Mouse (Mus musculus) neural tube, embryonic 11.5 days (tissue): Measurements from ENCODE around the gene BC067074. TPM values are rescaled to one million over a fixed set of nuclear protein-coding genes. Genes with fewer than 3 reads are reported as not detected.

Experiments
- ATAC-seq: fragments of 200-750 bp; cut with Nextera tagmentation; 2 replicates; pipeline ENCODE4 v1.8.0; 2017; ENCODE audit warnings: moderate number of reproducible peaks, mild to moderate bottlenecking, moderate TSS enrichment, moderate library complexity; ENCODE audit not compliant: insufficient read depth, low FRiP score, low TSS enrichment
- DNase-seq: peaks from one replicate; pipeline ENCODE4 v3.0.0-alpha.2; 2015; ENCODE audit warnings: low spot score
- H3K27ac ChIP-seq: fragments of 300-500 bp; sonication (generic); 2 replicates; pipeline ENCODE4 v1.5.1; 2014; ENCODE audit warnings: low read depth, mild to moderate bottlenecking, low read length
- H3K27me3 ChIP-seq: fragments of 300-500 bp; sonication (generic); 2 replicates; pipeline ENCODE4 v1.6.1; 2014; ENCODE audit warnings: mild to moderate bottlenecking, low read length, mixed read lengths; ENCODE audit not compliant: control insufficient read depth, insufficient read depth
- H3K36me3 ChIP-seq: fragments of 300-500 bp; sonication (generic); 2 replicates; pipeline ENCODE4 v1.6.1; 2014; ENCODE audit warnings: mild to moderate bottlenecking, low read length, moderate library complexity, mixed read lengths; ENCODE audit not compliant: control insufficient read depth, insufficient read depth
- H3K4me1 ChIP-seq: fragments of 300-500 bp; sonication (generic); 2 replicates; pipeline ENCODE4 v1.6.1; 2014; ENCODE audit warnings: low read length, mixed read lengths; ENCODE audit not compliant: control insufficient read depth, insufficient read depth
- H3K4me2 ChIP-seq: fragments of 300-500 bp; sonication (generic); 2 replicates; pipeline ENCODE4 v1.6.1; 2014; ENCODE audit warnings: low read depth, mild to moderate bottlenecking, moderate library complexity
- H3K4me3 ChIP-seq: fragments of 300-500 bp; sonication (generic); 2 replicates; pipeline ENCODE4 v1.5.1; 2014; ENCODE audit warnings: low read depth, low read length
- H3K9ac ChIP-seq: fragments of 300-500 bp; sonication (generic); 2 replicates; pipeline ENCODE4 v1.6.1; 2014; ENCODE audit warnings: mild to moderate bottlenecking, low read length
- H3K9me3 ChIP-seq: fragments of 300-500 bp; sonication (generic); 2 replicates; pipeline ENCODE4 v1.6.1; 2016; ENCODE audit warnings: low read length; ENCODE audit not compliant: control insufficient read depth
- WGBS: fragments of 180-500 bp; shearing (Covaris S2); extraction: QIAGEN DNeasy Blood & Tissue Kit; methylation state at CpG from one replicate; pipeline ENCODE4 v1.1.7; 2014; 5-methylcytosine and 5-hydroxymethylcytosine counted together
- polyA plus RNA-seq: library from polyadenylated mRNA; unstranded; fragments of >200 nt; fragmentation: Nextera tagmentation; extraction: Ambion mirVana; gene quantifications from 2 replicates; pipeline ENCODE4 v1.2.1, GENCODE M21; 2014

Gene BC067074
- polyA plus RNA-seq, 1 experiment from 2014 or later: 2.1 TPM

DNA sequence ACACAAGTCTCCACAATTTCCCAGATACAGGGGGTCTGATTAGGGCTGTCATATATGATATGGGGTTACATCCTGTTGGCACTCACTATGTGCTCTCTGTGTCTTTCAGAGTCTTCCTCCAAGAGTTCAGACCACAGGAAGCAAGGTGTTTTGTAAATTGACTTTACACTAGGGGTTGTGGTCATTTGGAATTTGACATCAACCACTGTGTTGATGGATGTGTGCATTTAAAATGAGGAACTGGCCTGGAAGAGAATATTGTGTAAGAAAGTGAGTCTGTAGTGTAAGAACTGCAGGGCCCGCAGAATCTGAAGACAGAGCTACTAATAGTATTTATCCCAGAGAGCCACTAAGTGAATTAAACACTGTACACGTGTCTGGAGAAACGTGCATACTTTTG lies 25.8 kb upstream of the BC067074 start:
- H3K4me3 ChIP-seq: no peak overlapping the region
- no peaks in the 10 kb centered on the region for H3K9me3 ChIP-seq
- H3K36me3 ChIP-seq: no peaks in the 10 kb centered on the region
- no peaks in the 10 kb centered on the region for H3K4me1 ChIP-seq
- no peaks in the 10 kb centered on the region for H3K27me3 ChIP-seq
- no peak for ATAC-seq
- WGBS: 96% methylated on average over 3 of the region's 3 CpGs
- no peak overlapping the region for H3K9ac ChIP-seq
- no peak overlapping the region for H3K27ac ChIP-seq
- no peak for DNase-seq
- H3K4me2 ChIP-seq: no peak overlapping the region

DNA sequence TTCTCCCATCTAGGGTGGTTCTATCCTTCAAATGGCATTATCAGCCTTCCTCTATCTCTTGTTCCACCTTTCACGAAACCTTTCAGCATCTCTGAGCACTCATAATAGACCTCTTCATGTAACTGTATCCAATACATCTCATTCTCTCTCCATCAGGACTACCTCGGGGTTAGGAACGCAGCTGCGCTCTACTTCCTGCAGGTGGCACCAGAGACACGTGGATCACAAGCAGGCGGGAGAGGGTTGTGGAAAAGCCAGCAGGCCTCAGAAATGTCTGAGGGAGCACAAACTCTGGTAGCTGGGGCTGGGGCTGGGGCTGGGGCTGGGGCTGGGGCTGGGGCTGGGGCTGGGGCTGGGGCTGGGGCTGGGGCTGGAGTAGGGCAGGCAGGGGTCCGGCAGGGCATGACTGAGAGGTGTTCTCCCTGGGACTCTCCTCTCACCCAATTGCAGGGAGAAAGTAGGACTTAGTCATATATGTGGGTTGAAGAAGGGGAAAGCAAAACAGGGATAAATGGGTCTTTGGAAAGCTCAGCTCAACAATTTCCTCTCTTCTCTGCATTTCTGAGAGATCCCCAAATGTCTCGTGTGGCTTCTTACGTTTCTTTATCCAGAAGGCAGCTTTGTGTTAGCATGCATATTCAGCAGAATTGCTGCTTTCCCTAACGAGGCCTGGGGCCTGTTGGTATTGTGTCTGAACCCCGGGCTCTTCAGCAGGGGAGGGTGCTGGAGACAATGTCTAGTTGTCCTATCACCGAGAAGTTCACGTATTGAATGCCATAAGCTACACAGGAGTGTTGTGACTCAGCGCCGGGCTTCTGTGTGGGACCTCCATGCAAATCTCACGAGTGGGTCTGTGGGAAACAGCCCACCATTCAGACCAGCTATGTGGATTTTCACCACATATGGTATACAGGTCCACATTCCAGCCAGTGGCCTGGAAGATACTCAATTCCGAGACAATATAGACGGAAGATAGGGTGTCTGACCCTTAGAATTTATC lies 22.9 kb upstream of the BC067074 start:
- ATAC-seq: peak; percentile 68
- no peaks in the 10 kb centered on the region for H3K4me1 ChIP-seq
- H3K27me3 ChIP-seq: no peaks in the 10 kb centered on the region
- H3K9ac ChIP-seq: no peak overlapping the region
- no peak overlapping the region for H3K27ac ChIP-seq
- no peaks in the 10 kb centered on the region for H3K9me3 ChIP-seq
- H3K4me2 ChIP-seq: no peak overlapping the region
- DNase-seq: peak; percentile 84
- H3K4me3 ChIP-seq: no peak overlapping the region
- 56% methylated on average over 18 of the region's 18 CpGs for WGBS
- H3K36me3 ChIP-seq: no peaks in the 10 kb centered on the region

DNA sequence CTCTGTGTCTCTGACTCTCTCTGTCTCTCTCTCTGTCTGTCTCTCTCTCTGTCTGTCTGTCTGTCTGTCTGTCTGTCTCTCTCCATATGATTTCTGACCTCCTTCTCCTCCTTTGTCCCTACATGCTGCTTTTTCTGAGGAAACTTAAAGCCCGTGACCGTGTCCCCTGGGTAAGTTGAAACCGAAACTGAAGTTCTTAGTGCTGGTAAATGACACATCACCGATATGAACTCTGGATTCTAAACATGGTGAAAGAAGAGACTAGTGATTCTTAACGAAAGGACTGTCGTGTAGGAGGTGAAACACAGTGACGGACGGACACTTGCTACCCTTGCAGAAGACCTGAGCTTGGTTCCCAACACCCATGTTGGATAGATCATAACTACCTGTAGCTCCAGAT lies 21.8 kb upstream of the BC067074 start:
- no peaks in the 10 kb centered on the region for H3K36me3 ChIP-seq

DNA sequence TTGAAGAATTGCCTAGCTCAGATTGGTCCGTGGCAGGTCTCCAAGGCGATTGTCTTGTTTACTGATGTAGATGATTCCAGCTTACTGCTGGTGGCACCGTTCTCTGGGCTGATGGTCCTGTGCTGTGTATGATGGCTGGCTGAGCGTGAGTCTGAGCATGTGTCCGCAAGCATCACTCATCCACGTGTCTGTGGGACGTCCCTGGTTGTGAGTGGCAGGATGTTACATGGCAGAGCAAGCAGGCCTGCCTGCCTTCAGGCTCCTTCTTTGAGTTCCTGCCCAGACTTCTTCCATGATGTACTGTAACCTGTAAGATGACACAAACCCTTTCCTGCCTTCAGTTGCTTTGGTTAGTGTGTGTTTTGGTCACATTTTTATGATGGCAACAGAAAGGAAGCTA lies 5.8 kb upstream of the BC067074 start:
- Histone ChIP-seq H3K4me1 (no peaks in the 10 kb centered on the region), H3K4me2 (no peak overlapping the region), H3K27me3 (no peaks in the 10 kb centered on the region), H3K9ac (no peak overlapping the region), H3K4me3 (no peak overlapping the region), H3K36me3 (no peaks in the 10 kb centered on the region), H3K9me3 (no peaks in the 10 kb centered on the region), H3K27ac (no peak overlapping the region)
- ATAC-seq (no peak), DNase-seq (no peak)
- 91% methylated on average over 7 of the region's 7 CpGs for WGBS

More for the DNA sequence above, 21.8 kb upstream of the BC067074 start:
- Histone ChIP-seq H3K4me1 (no peaks in the 10 kb centered on the region), H3K9ac (no peak overlapping the region), H3K9me3 (no peaks in the 10 kb centered on the region), H3K4me3 (no peak overlapping the region), H3K4me2 (no peak overlapping the region), H3K27ac (no peak overlapping the region), H3K27me3 (no peaks in the 10 kb centered on the region)
- DNase-seq (no peak), ATAC-seq (no peak)
- WGBS: 88% methylated on average over 8 of the region's 8 CpGs

DNA sequence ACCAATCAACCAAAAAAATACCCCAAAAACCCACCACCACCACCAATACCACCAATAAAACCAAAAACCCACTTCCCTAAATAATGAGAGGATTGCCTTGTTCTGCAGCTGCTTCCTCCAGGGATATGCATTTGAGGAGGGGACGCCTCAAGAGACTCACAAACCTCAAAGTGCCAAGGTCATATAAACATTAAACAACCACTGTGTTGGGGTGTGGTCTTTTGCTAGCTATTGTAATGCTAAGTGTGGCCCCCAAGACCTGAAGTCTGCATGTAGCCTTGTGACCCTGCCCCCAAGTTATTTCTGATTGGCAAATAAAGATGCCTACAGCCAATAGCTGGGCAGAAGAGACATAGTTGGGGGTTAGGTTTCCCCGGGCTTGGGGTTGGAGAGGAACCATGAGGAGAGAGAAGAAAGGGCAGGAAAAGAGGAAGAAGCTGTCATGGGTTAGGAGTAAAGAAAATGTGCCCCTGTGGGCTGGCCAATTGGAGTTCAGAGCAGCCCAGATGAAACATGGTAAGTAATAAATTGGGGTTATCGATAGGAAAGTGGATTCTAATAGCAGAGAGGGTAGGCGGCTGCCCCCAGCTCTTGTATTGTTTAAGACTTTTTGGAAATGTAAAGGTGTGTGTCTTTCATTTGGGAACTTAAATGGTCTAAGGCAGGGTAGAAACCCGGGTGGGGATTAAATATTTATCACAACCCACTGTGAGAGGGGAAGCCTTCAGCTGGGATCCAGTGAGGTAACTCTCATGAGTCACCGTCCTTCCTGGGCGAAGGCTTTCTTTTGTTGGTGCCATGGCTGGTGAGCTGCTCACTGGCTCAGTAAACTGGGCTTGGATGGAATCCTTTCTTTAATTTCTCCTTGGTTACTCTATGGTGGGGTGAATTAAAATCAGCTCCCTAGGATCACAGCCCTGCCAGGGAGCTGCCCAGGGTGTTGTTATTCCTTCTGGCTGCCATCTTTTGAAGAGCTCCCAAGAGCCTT lies 4.5 kb upstream of the BC067074 start:
- H3K27me3 ChIP-seq: no peaks in the 10 kb centered on the region
- no peak overlapping the region for H3K9ac ChIP-seq
- H3K9me3 ChIP-seq: no peaks in the 10 kb centered on the region
- DNase-seq (no peak), ATAC-seq (no peak)
- 85% methylated on average over 7 of the region's 7 CpGs for WGBS
- no peak overlapping the region for H3K4me3 ChIP-seq
- H3K36me3 ChIP-seq: no peaks in the 10 kb centered on the region
- H3K27ac ChIP-seq: no peak overlapping the region
- H3K4me1 ChIP-seq: no peaks in the 10 kb centered on the region
- H3K4me2 ChIP-seq: no peak overlapping the region

DNA sequence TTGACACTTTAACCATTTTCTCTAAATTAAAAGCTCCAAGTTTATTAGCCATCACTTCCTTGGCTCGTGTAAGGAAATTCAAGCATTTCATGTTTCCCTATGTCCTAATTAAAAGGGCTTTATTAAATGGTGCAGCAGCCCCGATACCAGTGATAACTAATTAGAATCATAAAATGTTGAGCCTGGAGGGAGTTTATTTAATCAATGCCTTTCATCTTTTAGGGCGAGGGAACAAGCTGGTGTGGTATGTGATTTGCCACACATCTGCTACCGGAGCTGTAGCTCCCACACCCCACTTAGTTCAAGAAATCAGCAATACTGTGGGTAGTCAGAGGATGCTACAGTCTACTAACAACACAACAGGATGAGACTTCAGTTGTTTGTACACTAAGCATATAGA lies 3.2 kb upstream of the BC067074 start:
- DNase-seq (no peak), ATAC-seq (no peak)
- H3K27me3 ChIP-seq: peaks cover 4% of the 10 kb centered on the region; the same call in 1 of the 2 replicates
- WGBS: 84% methylated on average over 4 of the region's 4 CpGs
- H3K4me2 ChIP-seq: no peak overlapping the region
- H3K4me3 ChIP-seq: no peak overlapping the region
- H3K27ac ChIP-seq: no peak overlapping the region
- H3K4me1 ChIP-seq: no peaks in the 10 kb centered on the region
- no peaks in the 10 kb centered on the region for H3K36me3 ChIP-seq
- no peak overlapping the region for H3K9ac ChIP-seq
- H3K9me3 ChIP-seq: no peaks in the 10 kb centered on the region

DNA sequence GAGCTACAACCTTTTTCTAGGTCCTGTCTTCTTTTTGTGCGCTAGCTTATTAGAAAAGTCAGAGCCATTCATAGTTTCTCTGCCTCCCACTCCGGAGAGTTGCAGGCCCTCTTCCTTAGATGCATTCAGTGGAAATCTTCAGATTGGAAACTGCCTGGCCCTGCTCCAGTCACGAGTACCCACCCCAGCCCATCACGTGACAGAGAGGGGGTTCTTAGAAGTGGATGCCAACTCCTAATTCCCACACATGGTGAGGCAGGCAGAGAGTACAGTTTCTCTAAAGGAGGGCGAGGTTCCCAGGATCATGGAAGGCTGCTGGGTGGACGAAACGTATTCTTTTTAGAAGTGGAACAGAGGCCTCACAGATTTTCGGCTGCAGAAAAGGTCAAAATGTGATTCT lies 958 bp upstream of the BC067074 start:
- Histone ChIP-seq H3K4me2 (no peak overlapping the region), H3K4me1 (no peaks in the 10 kb centered on the region), H3K36me3 (no peaks in the 10 kb centered on the region), H3K4me3 (no peak overlapping the region), H3K27me3 (peaks cover 4% of the 10 kb centered on the region; the same call in 1 of the 2 replicates), H3K9ac (no peak overlapping the region), H3K27ac (no peak overlapping the region), H3K9me3 (no peaks in the 10 kb centered on the region)
- DNase-seq: no peak
- WGBS: 91% methylated on average over 8 of the region's 8 CpGs
- no peak for ATAC-seq

DNA sequence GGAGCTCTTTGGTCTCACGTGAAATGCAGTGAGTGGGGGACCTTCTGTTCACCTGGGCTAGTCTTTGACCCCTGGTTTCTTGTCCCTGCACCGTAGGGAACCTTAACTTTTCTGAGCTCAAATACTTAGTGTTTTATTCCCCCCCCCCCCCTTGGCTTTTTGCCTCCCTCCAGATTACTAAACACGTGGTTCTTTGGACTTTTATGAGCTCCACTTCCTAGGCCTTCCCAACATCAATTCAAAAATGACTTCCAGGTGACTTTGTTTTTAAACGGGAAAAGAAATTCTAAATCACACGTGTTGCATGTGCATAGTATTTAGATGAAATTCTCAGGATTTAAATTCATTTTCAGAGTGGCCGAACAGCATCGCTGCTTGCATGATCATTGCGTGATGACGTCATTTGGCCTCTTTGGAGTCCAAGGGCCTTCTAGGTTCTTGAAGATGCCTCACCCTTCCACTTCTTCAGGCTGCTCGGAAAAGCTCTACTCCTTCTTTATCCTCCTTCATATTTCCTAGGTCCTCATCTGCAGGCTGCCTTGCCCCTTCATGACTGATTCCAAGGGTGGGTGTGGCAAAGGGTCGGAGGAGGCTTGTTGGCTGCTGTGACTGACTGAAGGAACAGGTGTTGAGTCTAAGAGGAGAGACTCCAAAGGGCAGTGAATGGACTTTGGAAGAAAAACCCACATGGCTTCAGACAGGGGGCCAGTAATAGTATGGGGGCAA lies 911 bp downstream of the BC067074 start:
- WGBS: 64% methylated on average over 11 of the region's 11 CpGs
- Histone ChIP-seq H3K9ac (peak overlapping the region; percentile 77; the same call in 1 of the 2 replicates), H3K9me3 (no peaks in the 10 kb centered on the region)

More for the DNA sequence above, 911 bp downstream of the BC067074 start:
- Histone ChIP-seq H3K36me3 (no peaks in the 10 kb centered on the region), H3K27ac (no peak overlapping the region), H3K4me1 (no peaks in the 10 kb centered on the region), H3K27me3 (peaks cover 4% of the 10 kb centered on the region; the same call in 1 of the 2 replicates), H3K4me3 (peak overlapping the region; percentile 65), H3K4me2 (peak overlapping the region; percentile 95)
- 0 out of 2 replicates have a peak, but pooled peaks have one; percentile 21 for ATAC-seq
- DNase-seq: no peak
